Mouse (Mus musculus) stomach, postnatal 0 days (tissue): Measurements from ENCODE around the gene Xylt2.

ENCODE experiments used
- CTCF ChIP-seq: IDR thresholded peaks from 2 replicates; pipeline ENCODE4 v1.5.1; 2016; ENCODE audit warnings: antibody characterized with exemption, low read depth, mild to moderate bottlenecking, moderate library complexity
- EP300 ChIP-seq: optimal IDR thresholded peaks from 2 replicates; pipeline ENCODE3; 2016; ENCODE audit warnings: antibody characterized with exemption

DNA sequence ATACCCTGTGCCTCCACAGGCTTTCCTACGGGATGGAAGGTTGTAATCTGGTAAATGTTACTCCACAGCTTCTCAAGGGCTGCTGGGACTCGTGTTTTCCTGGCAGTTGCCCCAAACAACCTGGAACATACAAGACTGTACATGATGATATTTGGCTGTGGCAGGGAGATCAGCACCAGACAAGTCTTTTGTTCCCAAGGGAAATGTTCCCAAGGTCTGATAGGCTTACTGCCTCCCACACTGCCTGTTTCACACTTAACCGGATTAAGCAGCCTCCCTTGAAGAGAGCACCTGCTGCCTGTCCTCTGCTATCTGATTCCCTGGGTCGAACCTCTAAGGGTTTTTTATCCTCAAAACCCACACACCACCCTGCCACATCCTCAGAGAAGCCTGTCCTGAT lies 61.8 kb downstream of the Xylt2 start:
- TF ChIP-seq CTCF, result no peak
- no peak for TF ChIP-seq EP300
